Mouse (Mus musculus) CH12.LX (cell line): ENCODE measurements at regions not wholly inside any gene's neighbourhood (a gene's known extent, or its start where the extent isn't known, plus 50 kb on each side); places are given as distances from the start of the nearest gene placed in this dataset.

ENCODE experiments used
- DNase-seq: peaks from one replicate; pipeline ENCODE4 v3.0.0-alpha.2; 2013; ENCODE audit errors: extremely low read depth
- H3K27ac ChIP-seq: 2 replicates; pipeline ENCODE4 v1.5.1; 2012; ENCODE audit warnings: low read depth, mild to moderate bottlenecking, control low read depth, moderate library complexity; ENCODE audit not compliant: insufficient read depth
- H3K27me3 ChIP-seq: replicated peaks from 2 replicates; pipeline ENCODE3; 2012; ENCODE audit warnings: inconsistent platforms
- H3K36me3 ChIP-seq, 2 experiments: replicated peaks in 1 of 2; 2 replicates each; pipeline versions ENCODE3 to v1.6.1; 2012; ENCODE audit warnings: inconsistent platforms in 1 of 2, low read length in 1 of 2, mild to moderate bottlenecking in 1 of 2, mixed read lengths in 1 of 2, moderate library complexity in 1 of 2; ENCODE audit not compliant: control insufficient read depth in 1 of 2, insufficient read depth in 1 of 2
- H3K4me1 ChIP-seq, 2 experiments: 2 replicates each; pipeline ENCODE4 v1.6.1; 2012; ENCODE audit warnings: inconsistent platforms in 1 of 2, moderate library complexity in 1 of 2; ENCODE audit not compliant: insufficient read depth in 2 of 2, control insufficient read depth in 1 of 2
- H3K4me2 ChIP-seq: 2 replicates; pipeline ENCODE4 v1.6.1; 2012; ENCODE audit warnings: low read depth, mild to moderate bottlenecking, control low read depth; ENCODE audit not compliant: poor library complexity, insufficient read depth, severe bottlenecking
- H3K4me3 ChIP-seq, 3 experiments: fragments of 150-350 bp in 1 of 3; sonication (generic) in 1 of 3; replicated peaks in 1 of 3; 2 replicates each; pipeline versions ENCODE3 to v1.5.1; 2011 to 2012; ENCODE audit warnings: low read depth in 2 of 3, low read length in 2 of 3, mild to moderate bottlenecking in 2 of 3, moderate library complexity in 2 of 3, control low read depth in 1 of 3, improper control_type of control experiment in 1 of 3, inconsistent platforms in 1 of 3, mixed read lengths in 1 of 3; ENCODE audit not compliant: poor library complexity in 1 of 3
- H3K79me2 ChIP-seq: replicated peaks from 2 replicates; pipeline ENCODE4 v1.6.1; 2012; ENCODE audit warnings: mild to moderate bottlenecking, moderate library complexity; ENCODE audit not compliant: control insufficient read depth, poor library complexity, insufficient read depth, severe bottlenecking; ENCODE audit errors: extremely low read depth
- H3K9ac ChIP-seq: 2 replicates; pipeline ENCODE4 v1.6.1; 2012; ENCODE audit warnings: low read depth, mild to moderate bottlenecking, control low read depth, moderate library complexity; ENCODE audit not compliant: insufficient read depth
- H3K9me3 ChIP-seq: replicated peaks from 2 replicates; pipeline ENCODE3; 2012; ENCODE audit warnings: low read length, inconsistent platforms, mixed read lengths
- BHLHE40 ChIP-seq: IDR thresholded peaks from 2 replicates; pipeline ENCODE4 v1.6.1; 2011; ENCODE audit warnings: mild to moderate bottlenecking, low read depth, low read length, improper control_type of control experiment
- CHD1 ChIP-seq: IDR thresholded peaks from 2 replicates; pipeline ENCODE4 v1.6.1; 2012; ENCODE audit warnings: low read depth, low read length, improper control_type of control experiment, inconsistent platforms
- EP300 ChIP-seq: IDR thresholded peaks from 2 replicates; pipeline ENCODE4 v1.6.1; 2011; ENCODE audit warnings: low read length, improper control_type of control experiment
- GABPA ChIP-seq: IDR thresholded peaks from 2 replicates; pipeline ENCODE4 v1.6.1; 2012; ENCODE audit warnings: low read depth, low read length, improper control_type of control experiment, inconsistent platforms; ENCODE audit not compliant: insufficient replicate concordance
- IRF4 ChIP-seq: IDR thresholded peaks from 2 replicates; pipeline ENCODE4 v1.6.1; 2014; ENCODE audit warnings: low read depth, mild to moderate bottlenecking, inconsistent platforms, low read length, improper control_type of control experiment
- MAFK ChIP-seq: IDR thresholded peaks from 2 replicates; pipeline ENCODE4 v1.6.1; 2011; ENCODE audit warnings: low read length, improper control_type of control experiment; ENCODE audit not compliant: insufficient replicate concordance
- MAX ChIP-seq: IDR thresholded peaks from 2 replicates; pipeline ENCODE4 v1.6.1; 2011; ENCODE audit warnings: low read length, improper control_type of control experiment
- MEF2A ChIP-seq: IDR thresholded peaks from 2 replicates; pipeline ENCODE4 v1.6.1; 2014; ENCODE audit warnings: low read depth, mild to moderate bottlenecking, inconsistent platforms, low read length, improper control_type of control experiment, borderline replicate concordance
- MXI1 ChIP-seq: IDR thresholded peaks from 2 replicates; pipeline ENCODE4 v1.6.1; 2011; ENCODE audit warnings: mild to moderate bottlenecking, low read depth, low read length, improper control_type of control experiment
- MYC ChIP-seq: IDR thresholded peaks from 2 replicates; pipeline ENCODE4 v1.6.1; 2011; ENCODE audit warnings: low read depth, mild to moderate bottlenecking, improper control_type of control experiment, low read length
- POLR2A ChIP-seq: IDR thresholded peaks from 2 replicates; pipeline ENCODE4 v1.6.1; 2011; ENCODE audit warnings: low read depth, mild to moderate bottlenecking, improper control_type of control experiment, low read length
- POLR2AphosphoS2 ChIP-seq: IDR thresholded peaks from 2 replicates; pipeline ENCODE4 v1.6.1; 2011; ENCODE audit warnings: low read depth, low read length, improper control_type of control experiment
- TCF12 ChIP-seq: IDR thresholded peaks from 2 replicates; pipeline ENCODE4 v1.6.1; 2014; ENCODE audit warnings: low read depth, mild to moderate bottlenecking, inconsistent platforms, low read length, improper control_type of control experiment
- USF1 ChIP-seq: IDR thresholded peaks from 2 replicates; pipeline ENCODE4 v1.6.1; 2014; ENCODE audit warnings: low read depth, mild to moderate bottlenecking, inconsistent platforms, low read length, improper control_type of control experiment
- USF2 ChIP-seq: conservative IDR thresholded peaks from 2 replicates; pipeline ENCODE4 v1.6.1; 2011; ENCODE audit warnings: low read depth, low read length, improper control_type of control experiment
- ZMIZ1 ChIP-seq: IDR thresholded peaks from 2 replicates; pipeline ENCODE4 v1.6.1; 2012; ENCODE audit warnings: low read depth, mild to moderate bottlenecking, inconsistent platforms, low read length, improper control_type of control experiment
- dilution Hi-C: fragments of 300-500 bp; cut with MboI; formaldehyde crosslinking; loops from 2 replicates; pipeline ENCODE4 v1.14.3; 2020; ENCODE audit warnings: low sequenced_read_pairs; ENCODE audit not compliant: extremely low pct_unique_long_range_greater_than_20kb, extremely low pct_ligation_motif_present
- in situ Hi-C: fragments of 300-500 bp; cut with MboI; formaldehyde crosslinking; loops from 3 replicates; pipeline ENCODE4 v1.14.3; 2019; ENCODE audit warnings: low sequenced_read_pairs, low pct_ligation_motif_present, low pct_unique_long_range_greater_than_20kb, mixed read lengths

GRCm38 (mm10) chr1:71940900-71941299 lies 271.2 kb downstream of the Mreg start:
- in situ Hi-C loops = no loop called here
- dilution Hi-C loops = no loop called here

GRCm38 (mm10) chr1:71938323-71939007 lies 273.6 kb downstream of the Mreg start:
- Histone ChIP-seq H3K9me3 (no peaks in the 10 kb centered on the region), H3K9ac (no peak overlapping the region), H3K36me3 (no peaks in the 10 kb centered on the region), H3K27me3 (no peaks in the 10 kb centered on the region), H3K27ac (no peak overlapping the region), H3K4me2 (no peak overlapping the region), H3K79me2 (no peaks in the 10 kb centered on the region), H3K4me3 (no peak overlapping the region), H3K4me1 (peaks cover 0 to 8% of the 10 kb centered on the region in 2 experiments; a peak in 2 of 4 replicates)
- dilution Hi-C loops (no loop called here), in situ Hi-C loops (no loop called here)
- no peak for TF ChIP-seq BHLHE40
- TF ChIP-seq MAFK = no peak
- no peak for TF ChIP-seq POLR2AphosphoS2
- no peak for DNase-seq

More at GRCm38 (mm10) chr1:71940900-71941299, 271.2 kb downstream of the Mreg start:
- H3K36me3 ChIP-seq = no peaks in the 10 kb centered on the region
- DNase-seq = no peak
- no peaks in the 10 kb centered on the region for H3K9me3 ChIP-seq
- peaks cover 0 to 8% of the 10 kb centered on the region in 2 experiments; a peak in 2 of 4 replicates for H3K4me1 ChIP-seq
- H3K4me2 ChIP-seq = no peak overlapping the region
- TF ChIP-seq CHD1 (no peak), MXI1 (no peak), USF1 (no peak), MAFK (no peak), MEF2A (no peak), POLR2A (no peak)
- H3K27me3 ChIP-seq = no peaks in the 10 kb centered on the region
- no peak overlapping the region for H3K27ac ChIP-seq
- no peak overlapping the region for H3K9ac ChIP-seq
- H3K79me2 ChIP-seq = no peaks in the 10 kb centered on the region
- H3K4me3 ChIP-seq = no peak overlapping the region

- H3K9ac ChIP-seq = no peak overlapping the region
- TF ChIP-seq GABPA = no peak
- TF ChIP-seq MXI1 = no peak
- TF ChIP-seq POLR2A = no peak
- no peak for TF ChIP-seq BHLHE40
- no peak for TF ChIP-seq EP300
- TF ChIP-seq IRF4 = no peak
- no peak for TF ChIP-seq MYC
- TF ChIP-seq USF1 = no peak
- TF ChIP-seq USF2 = no peak
- no peak for TF ChIP-seq ZMIZ1
- TF ChIP-seq TCF12 = no peak
- no peak for TF ChIP-seq POLR2AphosphoS2
- TF ChIP-seq MAX = no peak
- H3K4me1 ChIP-seq = peaks cover 0 to 8% of the 10 kb centered on the region in 2 experiments; a peak in 2 of 4 replicates
- no peaks in the 10 kb centered on the region for H3K36me3 ChIP-seq
- no peak for DNase-seq
- H3K4me2 ChIP-seq = no peak overlapping the region
- H3K27ac ChIP-seq = no peak overlapping the region
- H3K9me3 ChIP-seq = no peaks in the 10 kb centered on the region
- dilution Hi-C loops = no loop called here
- no peak overlapping the region for H3K4me3 ChIP-seq
- in situ Hi-C loops = no loop called here
- no peaks in the 10 kb centered on the region for H3K79me2 ChIP-seq
- H3K27me3 ChIP-seq = no peaks in the 10 kb centered on the region
These were observed 274.2 kb downstream of the Mreg start for GRCm38 (mm10) chr1:71937922-71938321.
